Mouse (Mus musculus) megakaryocyte progenitor cell, adult 5-6 weeks (primary cell): Measurements from ENCODE around the gene Mtnr1b. TPM values are rescaled to one million over a fixed set of nuclear protein-coding genes. Genes with fewer than 3 reads are reported as not detected.
"Not testable (repeated sequence)": the region's sequence is repeated elsewhere in the genome, so short reads cannot be mapped to it uniquely, and the experiment has no call there.

Experiments
- ATAC-seq: replicated peaks from 2 replicates; pipeline ENCODE4 v1.8.0; 2016; ENCODE audit warnings: mild to moderate bottlenecking, moderate TSS enrichment, inconsistent platforms; ENCODE audit not compliant: poor library complexity
- total RNA-seq, 2 experiments: library from RNA; stranded (forward) in 1 of 2; stranded (reverse) in 1 of 2; fragments of 157-497, 149-512 nt in 1 of 2; fragments of 200-1000 nt in 1 of 2; gene quantifications; 2 replicates each; pipeline versions ENCODE4 v1.2.3 to v1.2.4; 2015 to 2017

Gene Mtnr1b
- total RNA-seq (2015) (not detected in 2 replicates), total RNA-seq (2017) (not detected in 2 replicates)

DNA sequence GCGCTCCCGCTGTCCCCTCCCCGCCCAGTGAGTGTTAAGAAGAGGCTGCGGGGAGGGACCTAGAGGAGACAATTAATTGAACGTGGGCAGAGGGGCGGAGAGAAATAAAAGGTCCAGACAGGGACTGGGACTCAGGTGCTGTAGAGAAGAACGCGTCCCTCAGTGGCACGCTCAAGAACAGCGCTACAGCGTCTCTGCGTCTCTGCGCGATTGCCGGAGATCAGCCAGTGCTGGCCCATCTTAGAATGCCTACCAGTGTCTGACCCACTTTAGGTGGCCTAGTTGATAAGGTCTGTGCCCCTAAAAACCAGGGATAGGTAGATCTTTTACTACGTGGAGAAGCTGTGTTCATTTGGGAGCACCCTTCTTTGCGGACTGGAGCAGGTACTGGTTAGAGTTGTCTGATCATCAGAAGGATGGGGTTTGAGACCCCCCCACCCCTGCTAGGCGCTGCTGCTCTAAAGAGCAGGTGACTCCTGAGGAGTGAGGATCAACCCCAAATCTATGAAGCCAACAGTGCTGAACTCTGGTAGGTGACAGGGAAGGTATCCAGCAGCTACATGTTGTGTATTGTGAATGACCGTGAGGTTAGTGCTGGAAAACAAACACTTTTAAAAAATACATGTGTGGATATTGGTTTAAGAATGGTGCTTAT, at the start of gene Mtnr1b:
TSS of gene Mtnr1b (minus strand) at position 51 of the 655 bp plus-strand sequence.
- ATAC-seq = no peak

DNA sequence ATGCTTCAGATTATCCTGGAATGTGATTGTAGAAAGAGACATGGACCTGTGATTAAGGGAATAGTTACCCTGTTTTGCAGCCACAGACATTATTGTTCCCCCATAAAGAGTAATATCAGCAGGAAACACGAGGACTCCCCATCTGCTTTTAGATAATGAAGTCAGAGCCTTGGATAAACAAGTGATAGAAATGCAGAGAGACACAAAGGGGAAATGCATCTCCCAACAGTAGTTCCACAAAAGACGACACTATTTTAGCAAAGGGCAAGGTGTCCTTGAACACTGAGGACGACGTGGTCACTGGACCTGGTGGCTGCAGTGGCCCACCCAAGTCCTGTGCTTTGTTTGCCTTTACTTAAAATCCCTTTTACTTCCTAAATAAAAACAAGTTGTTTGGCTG, 45.9 kb upstream of the Mtnr1b start:
- ATAC-seq = no peak

- no peak for ATAC-seq
Observed at GRCm38 (mm10) chr9:15919373-15920005, 45.1 kb upstream of the Mtnr1b start.

DNA sequence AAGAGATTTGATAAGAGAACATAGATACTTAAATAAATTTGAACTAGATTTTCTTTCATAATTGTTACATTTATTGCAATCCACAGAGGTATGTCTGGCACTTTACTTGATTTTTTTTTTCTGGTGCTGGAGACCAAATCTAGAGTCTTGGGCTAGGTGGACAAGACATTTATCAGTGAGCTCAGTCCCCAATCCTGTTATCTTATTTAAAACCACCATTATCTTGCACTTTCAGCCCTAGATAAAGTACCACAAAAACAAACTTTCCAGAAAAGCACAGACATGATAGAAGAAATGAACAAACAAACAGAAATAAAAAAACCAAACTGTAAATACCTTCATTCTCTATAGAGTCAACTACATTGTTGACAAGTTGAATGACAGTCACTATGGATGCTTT, 42.2 kb upstream of the Mtnr1b start:
- ATAC-seq = no peak

- no peak for ATAC-seq
Observed at GRCm38 (mm10) chr9:15912735-15913134, 38.4 kb upstream of the Mtnr1b start.

DNA sequence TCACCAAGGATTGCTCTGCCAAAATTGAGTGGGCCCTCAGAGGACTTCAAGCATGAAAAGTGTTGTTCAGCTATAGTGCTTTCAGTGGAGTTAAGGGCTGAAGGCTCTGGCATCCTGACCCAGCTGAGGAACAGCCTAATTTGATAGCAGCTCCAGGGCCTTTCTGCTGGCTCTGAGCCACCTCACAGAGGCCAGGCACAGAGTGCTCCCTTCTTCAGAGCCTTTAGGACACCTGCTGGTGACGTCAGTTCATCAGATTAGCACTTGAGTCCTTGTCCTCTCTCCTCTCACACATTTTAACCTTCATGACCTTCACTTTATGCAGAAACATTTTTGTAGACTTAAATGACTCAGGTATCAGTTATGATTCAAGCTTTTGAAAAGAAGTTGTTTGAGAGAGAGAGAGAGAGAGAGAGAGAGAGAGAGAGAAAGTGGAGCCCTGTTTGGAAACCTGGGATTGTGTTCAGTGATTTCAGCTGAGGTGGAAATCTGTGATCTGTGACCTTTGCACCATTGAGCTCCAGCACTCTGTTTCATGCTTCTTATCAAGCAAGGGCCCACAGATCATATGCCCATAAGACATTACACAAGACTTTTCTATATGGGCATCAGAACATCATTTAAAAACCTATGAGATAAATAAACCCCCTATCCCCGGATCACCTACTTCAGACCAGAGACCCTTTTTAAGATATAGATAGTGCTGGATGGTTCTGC, 35.2 kb upstream of the Mtnr1b start:
- no peak for ATAC-seq

- ATAC-seq = no peak
Observed at GRCm38 (mm10) chr9:15903948-15904750, 29.8 kb upstream of the Mtnr1b start.

DNA sequence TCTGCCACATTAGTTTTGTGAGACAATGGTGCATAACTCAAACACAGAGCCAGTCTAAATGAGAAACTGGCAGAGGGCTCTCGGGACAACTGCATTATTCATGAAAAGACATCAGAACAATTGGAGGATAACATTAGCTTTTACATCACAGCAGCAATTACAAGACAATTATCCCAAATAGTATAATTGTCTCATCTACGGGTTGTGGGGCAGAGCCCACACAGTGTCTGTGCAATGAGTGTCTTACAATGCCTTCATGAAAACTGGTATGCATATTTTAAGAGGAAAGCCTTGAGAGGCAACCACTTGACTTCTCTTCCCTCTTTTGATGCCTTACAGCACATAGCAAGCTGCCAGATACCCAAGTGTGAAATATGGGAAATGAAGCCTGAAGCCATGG, 23.8 kb upstream of the Mtnr1b start:
- ATAC-seq = no peak

GRCm38 (mm10) chr9:15886756-15887155, 12.4 kb upstream of the Mtnr1b start:
- ATAC-seq = no peak

- no peak for ATAC-seq
Observed at GRCm38 (mm10) chr9:15880754-15881153, 6.4 kb upstream of the Mtnr1b start.

DNA sequence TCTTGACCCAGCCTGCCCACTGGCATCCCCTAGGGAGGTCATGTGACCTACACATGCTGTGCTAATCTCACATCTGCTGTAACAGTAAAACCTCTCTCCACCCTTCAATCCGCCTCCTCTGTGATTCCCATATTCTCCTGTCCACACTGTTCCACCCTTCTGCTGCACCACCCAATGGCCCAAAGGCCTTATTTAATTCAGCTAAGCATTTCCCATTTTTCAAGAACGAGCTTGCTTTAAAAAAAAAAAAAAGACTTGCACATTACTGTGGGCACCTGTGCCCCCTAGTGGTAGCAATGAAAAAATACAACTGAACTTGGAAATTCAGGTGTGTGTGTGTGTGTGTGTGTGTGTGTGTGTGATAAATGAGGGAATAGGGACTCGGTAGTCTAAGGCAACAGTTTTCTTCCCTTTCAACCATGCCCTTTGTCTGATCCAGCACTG, 5.8 kb upstream of the Mtnr1b start:
- peak; percentile 87 for ATAC-seq

GRCm38 (mm10) chr9:15870013-15870412, 4.3 kb downstream of the Mtnr1b start:
- ATAC-seq = no peak

- ATAC-seq = no peak
Observed at GRCm38 (mm10) chr9:15869456-15869855, 4.9 kb downstream of the Mtnr1b start.

- ATAC-seq = no peak
Observed at GRCm38 (mm10) chr9:15866280-15867072, 7.9 kb downstream of the Mtnr1b start.

GRCm38 (mm10) chr9:15861402-15861801, 13.0 kb downstream of the Mtnr1b start:
- no peak for ATAC-seq

- no peak for ATAC-seq
Observed at GRCm38 (mm10) chr9:15850749-15851148, 23.6 kb downstream of the Mtnr1b start.

- no peak for ATAC-seq
Observed at GRCm38 (mm10) chr9:15845390-15845789, 29.0 kb downstream of the Mtnr1b start.

GRCm38 (mm10) chr9:15844936-15845335, 29.4 kb downstream of the Mtnr1b start:
- not testable (repeated sequence) for ATAC-seq

DNA sequence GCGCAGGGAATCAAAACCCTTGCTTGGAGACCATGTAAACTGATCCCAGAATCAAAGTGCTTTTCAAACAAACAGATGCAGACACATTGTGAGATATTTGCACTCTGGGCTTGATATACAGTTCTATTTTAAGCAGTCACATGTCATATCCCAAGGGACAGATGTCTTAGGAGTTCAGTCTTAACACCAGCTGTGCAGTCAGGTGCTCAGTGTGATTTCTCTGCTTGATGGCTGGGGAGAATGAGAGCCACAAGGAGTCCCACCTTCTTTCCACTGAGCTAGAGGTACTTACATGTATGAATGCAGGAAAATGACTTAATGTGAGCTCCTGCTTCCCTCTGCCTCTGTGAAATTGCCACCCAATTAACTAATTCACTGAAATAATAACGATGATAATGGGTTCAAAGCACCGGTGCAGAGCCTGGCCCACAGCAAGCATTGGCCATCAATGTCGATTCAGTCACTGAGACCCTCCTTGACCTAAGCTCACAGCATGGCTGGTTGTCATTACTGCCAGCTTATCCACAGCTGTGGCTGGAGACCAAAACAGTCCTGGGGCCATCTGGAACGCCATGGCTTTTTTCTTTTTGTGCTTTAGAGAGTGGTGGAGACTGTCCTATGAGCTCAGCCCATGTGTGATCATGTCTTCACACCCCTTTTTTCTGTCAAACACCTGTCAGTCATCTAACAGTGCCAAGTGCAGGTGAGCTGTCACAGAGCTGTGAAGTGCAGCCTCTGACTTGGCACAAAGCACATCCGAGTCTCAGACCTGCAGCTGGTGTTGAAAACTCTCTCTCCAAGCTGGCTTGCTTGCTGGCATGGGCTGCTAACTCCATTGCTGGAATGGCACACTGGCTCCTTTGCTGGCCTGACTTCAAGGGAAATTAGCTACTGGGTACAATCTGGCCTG, 61.1 kb downstream of the Mtnr1b start:
- ATAC-seq = no peak
